Mouse (Mus musculus): Measurements from ENCODE around the gene Emc4. TPM values are rescaled to one million over a fixed set of nuclear protein-coding genes. Genes with fewer than 3 reads are reported as not detected.

The Emc4 gene
- polyA plus RNA-seq (2014; fragmentation: Nextera tagmentation; extraction: Ambion mirVana): 165 and 170 TPM in 2 replicates

DNA sequence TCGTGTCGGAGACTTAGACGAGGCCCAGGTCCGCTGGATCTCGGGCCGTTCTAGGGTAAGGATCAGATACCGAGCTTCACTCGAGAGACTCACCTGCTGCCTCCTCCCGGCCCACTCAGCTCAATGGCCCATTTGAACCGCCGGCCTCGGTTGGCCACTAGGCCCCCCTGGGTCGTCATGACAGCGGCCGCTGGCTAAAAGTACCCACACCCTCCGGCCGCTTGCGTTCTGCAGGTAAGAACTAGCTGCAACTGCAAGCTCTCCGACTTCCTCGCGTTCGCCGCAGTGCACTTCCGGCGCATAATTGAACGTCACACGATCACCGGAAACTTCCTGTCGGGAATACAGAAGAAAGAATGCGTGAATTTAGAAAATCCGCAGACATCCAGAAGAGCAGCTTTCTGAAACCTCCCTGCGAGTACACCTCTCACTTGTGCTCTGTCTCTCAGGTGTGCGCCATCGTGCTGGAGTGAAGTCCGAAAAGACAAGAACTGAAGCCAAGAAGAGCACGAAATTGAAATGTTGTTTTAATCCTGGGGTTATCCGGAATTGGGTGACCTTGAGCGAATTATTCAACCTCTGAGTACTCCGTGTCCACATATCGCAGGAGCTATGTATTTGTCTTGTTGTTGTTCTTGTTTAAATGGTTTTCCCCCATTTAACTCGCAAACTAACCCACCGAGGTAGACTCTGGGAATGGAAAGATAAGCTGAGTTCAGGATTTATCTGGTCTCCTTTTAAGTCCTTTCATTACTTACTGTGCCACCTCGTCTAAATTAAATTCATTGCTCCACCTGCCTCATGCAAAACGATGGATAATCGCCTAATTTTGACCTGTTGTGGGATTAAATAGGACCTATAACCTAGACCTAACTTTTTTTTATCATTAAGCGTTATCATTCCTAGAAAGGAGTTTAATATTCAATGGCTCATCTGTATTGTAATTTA is at the start of gene Emc4:
TSS of gene Emc4 (minus strand) at position 302 of the 948 bp plus-strand sequence.
- H3K4me3 ChIP-seq (ENCODE audit: low read depth, low read length): peak within 1 kb of the TSS; percentile 87
- H3K9ac ChIP-seq (ENCODE audit: low read length): peak within 1 kb of the TSS; percentile 78
- peaks cover 7% of the 10 kb centered on the region for H3K4me1 ChIP-seq (ENCODE audit: control insufficient read depth, insufficient read depth, low read length)
- H3K36me3 ChIP-seq (ENCODE audit: control insufficient read depth, insufficient read depth, low read length): peaks cover 18% of the 10 kb centered on the region
- DNase-seq (ENCODE audit: low spot score) (peak; percentile 97), ATAC-seq (peak; percentile 95)
- peak within 1 kb of the TSS; percentile 92 for H3K4me2 ChIP-seq (ENCODE audit: low read length)
- WGBS: 1% methylated on average over 46 of the region's 46 CpGs
- H3K27ac ChIP-seq (ENCODE audit: low read depth, low read length): peak within 1 kb of the TSS; percentile 88
- no peaks in the 10 kb centered on the region for H3K27me3 ChIP-seq (replicated peaks; ENCODE audit: control insufficient read depth, insufficient read depth, low read length)
- no peaks in the 10 kb centered on the region for H3K9me3 ChIP-seq (replicated peaks; ENCODE audit: control insufficient read depth, low read length)

DNA sequence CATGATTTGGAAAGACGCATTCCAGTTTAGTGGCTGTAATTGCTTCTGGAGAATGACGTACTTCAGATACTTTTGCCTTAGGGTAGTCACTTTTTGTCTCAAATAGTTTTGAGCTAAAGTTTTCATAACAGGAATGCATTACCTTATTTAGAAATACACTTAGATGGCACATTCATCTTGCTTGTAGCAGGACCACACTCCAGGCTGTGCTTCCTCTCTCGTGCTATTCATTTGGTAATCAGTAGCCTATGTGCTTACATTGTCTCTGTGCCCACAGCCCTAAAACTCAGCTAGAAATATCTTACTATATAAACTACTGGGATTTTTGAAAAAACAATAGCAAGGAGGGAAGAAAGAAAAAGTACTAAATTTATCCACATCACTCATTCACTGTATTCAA is 39.2 kb upstream of the Emc4 start:
- 90% methylated on average over 3 of the region's 3 CpGs for WGBS
- Histone ChIP-seq H3K9ac (ENCODE audit: low read length) (no peak overlapping the region), H3K4me2 (ENCODE audit: low read length) (no peak overlapping the region), H3K9me3 (replicated peaks; ENCODE audit: control insufficient read depth, low read length) (no peaks in the 10 kb centered on the region), H3K27ac (ENCODE audit: low read depth, low read length) (no peak overlapping the region), H3K4me1 (ENCODE audit: control insufficient read depth, insufficient read depth, low read length) (no peaks in the 10 kb centered on the region), H3K27me3 (replicated peaks; ENCODE audit: control insufficient read depth, insufficient read depth, low read length) (no peaks in the 10 kb centered on the region), H3K4me3 (ENCODE audit: low read depth, low read length) (no peak overlapping the region), H3K36me3 (ENCODE audit: control insufficient read depth, insufficient read depth, low read length) (peaks cover 33% of the 10 kb centered on the region)
- ATAC-seq (no peak), DNase-seq (ENCODE audit: low spot score) (no peak)

- ATAC-seq: no peak
- no peak for DNase-seq (ENCODE audit: low spot score)
- Histone ChIP-seq H3K4me2 (ENCODE audit: low read length) (no peak overlapping the region), H3K27me3 (replicated peaks; ENCODE audit: control insufficient read depth, insufficient read depth, low read length) (no peaks in the 10 kb centered on the region), H3K36me3 (ENCODE audit: control insufficient read depth, insufficient read depth, low read length) (no peaks in the 10 kb centered on the region), H3K4me1 (ENCODE audit: control insufficient read depth, insufficient read depth, low read length) (no peaks in the 10 kb centered on the region), H3K27ac (ENCODE audit: low read depth, low read length) (no peak overlapping the region), H3K9me3 (replicated peaks; ENCODE audit: control insufficient read depth, low read length) (no peaks in the 10 kb centered on the region), H3K9ac (ENCODE audit: low read length) (no peak overlapping the region), H3K4me3 (ENCODE audit: low read depth, low read length) (no peak overlapping the region)
- 83% methylated on average over 1 of the region's 1 CpGs for WGBS
These were observed 28.8 kb upstream of the Emc4 start for GRCm38 (mm10) chr2:112396649-112397048.

DNA sequence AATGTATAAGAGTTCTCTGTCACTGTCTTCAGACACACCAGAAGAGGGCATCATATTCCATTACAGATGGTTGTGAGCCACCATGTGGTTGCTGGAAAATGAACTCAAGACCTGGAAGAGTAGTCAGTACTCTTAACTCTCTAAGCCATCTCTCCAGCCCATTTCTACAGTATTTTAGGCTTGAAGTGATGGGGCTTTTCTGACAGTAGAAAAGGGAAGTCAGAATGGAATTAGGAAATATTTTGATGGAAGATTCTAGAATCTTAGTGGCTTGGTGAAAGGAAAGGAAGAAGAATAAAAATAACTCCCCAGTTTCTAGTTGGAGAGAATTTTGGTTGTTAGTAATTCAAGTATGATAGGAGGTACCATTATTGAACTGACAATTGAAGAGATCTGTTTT is 26.1 kb upstream of the Emc4 start:
- no peak overlapping the region for H3K4me2 ChIP-seq (ENCODE audit: low read length)
- H3K4me1 ChIP-seq (ENCODE audit: control insufficient read depth, insufficient read depth, low read length): no peaks in the 10 kb centered on the region
- H3K9ac ChIP-seq (ENCODE audit: low read length): no peak overlapping the region
- no peak overlapping the region for H3K27ac ChIP-seq (ENCODE audit: low read depth, low read length)
- ATAC-seq: no peak
- no peak overlapping the region for H3K4me3 ChIP-seq (ENCODE audit: low read depth, low read length)
- no peak for DNase-seq (ENCODE audit: low spot score)
- no peaks in the 10 kb centered on the region for H3K9me3 ChIP-seq (replicated peaks; ENCODE audit: control insufficient read depth, low read length)
- no peaks in the 10 kb centered on the region for H3K36me3 ChIP-seq (ENCODE audit: control insufficient read depth, insufficient read depth, low read length)
- no peaks in the 10 kb centered on the region for H3K27me3 ChIP-seq (replicated peaks; ENCODE audit: control insufficient read depth, insufficient read depth, low read length)

GRCm38 (mm10) chr2:112392689-112393088 is 24.9 kb upstream of the Emc4 start:
- H3K36me3 ChIP-seq (ENCODE audit: control insufficient read depth, insufficient read depth, low read length): no peaks in the 10 kb centered on the region
- H3K4me3 ChIP-seq (ENCODE audit: low read depth, low read length): no peak overlapping the region
- ATAC-seq (no peak), DNase-seq (ENCODE audit: low spot score) (no peak)
- whole genome bisulfite sequencing: 95% methylated on average over 1 of the region's 1 CpGs
- no peak overlapping the region for H3K9ac ChIP-seq (ENCODE audit: low read length)
- H3K4me2 ChIP-seq (ENCODE audit: low read length): no peak overlapping the region
- no peaks in the 10 kb centered on the region for H3K9me3 ChIP-seq (replicated peaks; ENCODE audit: control insufficient read depth, low read length)
- H3K27ac ChIP-seq (ENCODE audit: low read depth, low read length): no peak overlapping the region
- H3K4me1 ChIP-seq (ENCODE audit: control insufficient read depth, insufficient read depth, low read length): no peaks in the 10 kb centered on the region
- no peaks in the 10 kb centered on the region for H3K27me3 ChIP-seq (replicated peaks; ENCODE audit: control insufficient read depth, insufficient read depth, low read length)

- WGBS: 95% methylated on average over 4 of the region's 4 CpGs
- H3K4me3 ChIP-seq (ENCODE audit: low read depth, low read length): no peak overlapping the region
- no peak overlapping the region for H3K27ac ChIP-seq (ENCODE audit: low read depth, low read length)
- no peaks in the 10 kb centered on the region for H3K9me3 ChIP-seq (replicated peaks; ENCODE audit: control insufficient read depth, low read length)
- H3K27me3 ChIP-seq (replicated peaks; ENCODE audit: control insufficient read depth, insufficient read depth, low read length): no peaks in the 10 kb centered on the region
- H3K36me3 ChIP-seq (ENCODE audit: control insufficient read depth, insufficient read depth, low read length): no peaks in the 10 kb centered on the region
- ATAC-seq (no peak), DNase-seq (ENCODE audit: low spot score) (no peak)
- H3K9ac ChIP-seq (ENCODE audit: low read length): no peak overlapping the region
- H3K4me2 ChIP-seq (ENCODE audit: low read length): no peak overlapping the region
- H3K4me1 ChIP-seq (ENCODE audit: control insufficient read depth, insufficient read depth, low read length): no peaks in the 10 kb centered on the region
These were observed 23.6 kb upstream of the Emc4 start for GRCm38 (mm10) chr2:112391346-112392000.

DNA sequence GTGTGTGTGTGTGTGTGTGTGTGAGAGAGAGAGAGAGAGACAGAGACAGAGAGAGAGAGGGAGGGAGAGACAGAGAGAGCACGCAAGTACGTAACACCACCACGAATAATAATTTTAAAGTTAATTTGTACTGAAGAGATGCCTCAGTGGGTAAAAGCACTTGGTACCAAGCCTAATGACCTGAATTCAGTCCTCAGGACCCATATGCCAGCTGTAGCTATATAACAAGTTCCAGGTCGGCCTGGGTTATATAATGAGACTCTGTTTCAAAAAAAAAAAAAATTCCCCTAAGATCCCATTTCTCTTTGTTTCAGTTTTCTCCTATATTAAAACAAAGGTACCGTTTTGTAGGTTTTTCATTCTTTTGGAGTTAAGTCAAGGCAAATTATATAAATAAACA is 23.0 kb upstream of the Emc4 start:
- H3K9ac ChIP-seq (ENCODE audit: low read length): no peak overlapping the region
- 86% methylated on average over 5 of the region's 5 CpGs for WGBS
- H3K36me3 ChIP-seq (ENCODE audit: control insufficient read depth, insufficient read depth, low read length): no peaks in the 10 kb centered on the region
- ATAC-seq (no peak), DNase-seq (ENCODE audit: low spot score) (no peak)
- no peaks in the 10 kb centered on the region for H3K4me1 ChIP-seq (ENCODE audit: control insufficient read depth, insufficient read depth, low read length)
- H3K27me3 ChIP-seq (replicated peaks; ENCODE audit: control insufficient read depth, insufficient read depth, low read length): no peaks in the 10 kb centered on the region
- H3K4me3 ChIP-seq (ENCODE audit: low read depth, low read length): no peak overlapping the region
- H3K9me3 ChIP-seq (replicated peaks; ENCODE audit: control insufficient read depth, low read length): no peaks in the 10 kb centered on the region
- no peak overlapping the region for H3K27ac ChIP-seq (ENCODE audit: low read depth, low read length)
- no peak overlapping the region for H3K4me2 ChIP-seq (ENCODE audit: low read length)

DNA sequence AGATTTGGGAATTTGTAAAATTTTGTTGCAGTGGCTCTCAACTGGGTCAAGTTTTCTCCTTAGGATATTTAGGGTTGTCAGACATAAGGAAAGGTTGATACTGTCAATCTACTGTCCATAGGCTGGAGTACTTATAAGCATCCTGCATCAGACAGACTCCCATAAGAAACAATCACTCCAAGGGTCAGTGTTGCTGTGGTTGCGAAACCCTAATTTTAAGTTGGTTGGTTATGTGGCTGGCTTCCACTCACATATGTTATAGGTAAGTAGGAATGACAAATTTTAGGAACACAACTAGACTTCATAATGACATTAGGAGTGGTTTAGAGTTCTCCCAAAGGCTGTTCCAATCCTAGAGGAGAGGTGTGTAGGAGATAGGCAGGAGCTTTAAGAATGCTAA is 13.4 kb upstream of the Emc4 start:
- H3K4me2 ChIP-seq (ENCODE audit: low read length): no peak overlapping the region
- H3K4me3 ChIP-seq (ENCODE audit: low read depth, low read length): no peak overlapping the region
- H3K9ac ChIP-seq (ENCODE audit: low read length): no peak overlapping the region
- H3K36me3 ChIP-seq (ENCODE audit: control insufficient read depth, insufficient read depth, low read length): no peaks in the 10 kb centered on the region
- H3K27me3 ChIP-seq (replicated peaks; ENCODE audit: control insufficient read depth, insufficient read depth, low read length): no peaks in the 10 kb centered on the region
- ATAC-seq: no peak
- H3K27ac ChIP-seq (ENCODE audit: low read depth, low read length): no peak overlapping the region
- DNase-seq (ENCODE audit: low spot score): no peak
- 100% methylated on average over 1 of the region's 1 CpGs for WGBS
- peaks cover 9% of the 10 kb centered on the region for H3K4me1 ChIP-seq (ENCODE audit: control insufficient read depth, insufficient read depth, low read length)
- no peaks in the 10 kb centered on the region for H3K9me3 ChIP-seq (replicated peaks; ENCODE audit: control insufficient read depth, low read length)

- peak overlapping the region; percentile 93 for H3K4me3 ChIP-seq (ENCODE audit: low read depth, low read length)
- H3K36me3 ChIP-seq (ENCODE audit: control insufficient read depth, insufficient read depth, low read length): no peaks in the 10 kb centered on the region
- no peaks in the 10 kb centered on the region for H3K9me3 ChIP-seq (replicated peaks; ENCODE audit: control insufficient read depth, low read length)
- H3K9ac ChIP-seq (ENCODE audit: low read length): peak overlapping the region; percentile 98
- 49% methylated on average over 8 of the region's 8 CpGs for WGBS
- ATAC-seq: no peak
- H3K27me3 ChIP-seq (replicated peaks; ENCODE audit: control insufficient read depth, insufficient read depth, low read length): no peaks in the 10 kb centered on the region
- peak overlapping the region; percentile 71 for H3K4me2 ChIP-seq (ENCODE audit: low read length)
- H3K27ac ChIP-seq (ENCODE audit: low read depth, low read length): no peak overlapping the region
- H3K4me1 ChIP-seq (ENCODE audit: control insufficient read depth, insufficient read depth, low read length): peaks cover 9% of the 10 kb centered on the region
- DNase-seq (ENCODE audit: low spot score): no peak
These were observed 12.3 kb upstream of the Emc4 start for GRCm38 (mm10) chr2:112380131-112380530.

Measured in forebrain, embryonic 14.5 days (tissue).